Mouse (Mus musculus): ENCODE results near the gene C87414. TPM values are rescaled to one million over a fixed set of nuclear protein-coding genes. Genes with fewer than 3 reads are reported as not detected.
"Not testable (repeated sequence)": the region's sequence is repeated elsewhere in the genome, so short reads cannot be mapped to it uniquely, and the experiment has no call there.

C87414 gene
- polyA plus RNA-seq (2016; fragmentation: Nextera tagmentation; extraction: Ambion mirVana): not detected in 2 replicates

GRCm38 (mm10) chr5:93671451-93671850 lies at the start of gene C87414:
C87414 (minus strand) TSS chr5:93671551.
- not testable (repeated sequence) for H3K36me3 ChIP-seq (replicated peaks); H3K4me3 ChIP-seq; H3K27ac ChIP-seq (replicated peaks); H3K27me3 ChIP-seq (replicated peaks; ENCODE audit: low read depth, poor library complexity, severe bottlenecking); H3K4me1 ChIP-seq; DNase-seq (ENCODE audit: low spot score); H3K9me3 ChIP-seq
- WGBS: 100% methylated on average over 1 of the region's 3 CpGs

- H3K4me1 ChIP-seq; H3K27me3 ChIP-seq (replicated peaks; ENCODE audit: low read depth, poor library complexity, severe bottlenecking); DNase-seq (ENCODE audit: low spot score); H3K27ac ChIP-seq (replicated peaks); H3K4me3 ChIP-seq; H3K9me3 ChIP-seq; H3K36me3 ChIP-seq (replicated peaks): not testable (repeated sequence)
- 77% methylated on average over 3 of the region's 3 CpGs for WGBS
Observed at GRCm38 (mm10) chr5:93684661-93685060, 13.3 kb upstream of the C87414 start.

Other genes starting within 250 kb of the C87414 start
- gene Gm16427, start 131.4 kb downstream of the C87414 start, polyA plus RNA-seq (2016; fragmentation: Nextera tagmentation; extraction: Ambion mirVana): not detected in 2 replicates
- gene Gm7792, start 172.2 kb upstream of the C87414 start, polyA plus RNA-seq (2016; fragmentation: Nextera tagmentation; extraction: Ambion mirVana): not detected in 2 replicates